13 mouse cellular contexts compared by ENCODE assay signal in genomic region chr15:97648176-97648575, GRCm38 (mm10). TPM values are rescaled to one million over a fixed set of nuclear protein-coding genes. Genes with fewer than 3 reads are reported as not detected.
DNase-seq lines count a peak whose midpoint lies in the region; ATAC-seq lines count a peak whose summit lies in the region.
"Had no signal": no experiment of that assay in that cellular context is flagged by ENCODE, and none has a peak within 500 bp of the region (broad histone marks: within the 10 kb centered on the region; RNA-seq: fewer than 3 reads in every experiment).

No protein-coding gene starts in this region.

- no peak for ATAC-seq in erythroblast, adult 5-6 weeks (replicated peaks; ENCODE audit: low FRiP score, poor library complexity, severe bottlenecking)
- ATAC-seq: activated CD4-positive, CD25-positive, alpha-beta regulatory T cell, adult 4 months; forebrain, embryonic 14.5 days; liver, embryonic 12.5 days had no signal

- peak; percentile 70 for DNase-seq in heart, adult 11 months
- DNase-seq in heart, postnatal 4 days = no peak
- peak; percentile 72 for DNase-seq in R1 (ENCODE audit: low read depth, low spot score)
- DNase-seq in layer of hippocampus, adult 8-10 months (ENCODE audit: low spot score in 2 of 2) = peak; percentile 47 to 52
- DNase-seq in right cerebral cortex, postnatal 10 days (ENCODE audit: low spot score in 2 of 2) = peak; percentile 81 to 90
- no peak for DNase-seq in kidney, adult 11 months
- DNase-seq: gastrocnemius, postnatal 25 days; kidney, postnatal 10 days; spleen, adult 18-20 months had no signal

RNA-seq across cellular contexts. Expression of gene Rpap3, which starts 57.4 kb away (rescaled TPM):
- total RNA-seq in heart, postnatal 4 days (2021) = 10 to 100 TPM; 16.0 to 19.7 TPM
- total RNA-seq in layer of hippocampus, adult 8-10 months (2022) = 10 to 100 TPM; 26.6 to 28.1 (median 27.8) TPM
- total RNA-seq in erythroblast, adult 5-6 weeks (2015; ENCODE audit: low replicate concordance) = 0.84 and 2.9 TPM in 2 replicates
- total RNA-seq in erythroblast, adult 5-6 weeks (2017; ENCODE audit: low replicate concordance) = 3.8 and 5.4 TPM in 2 replicates

Comparison
In these comparisons a context has a peak if more than half of its experiments do, and no peak if none do; other contexts are left out.
1. DNase-seq: peak in heart, adult 11 months (single experiment), R1 (single experiment), layer of hippocampus, adult 8-10 months (2 of 2) and right cerebral cortex, postnatal 10 days (2 of 2); none in heart, postnatal 4 days (single experiment) and kidney, adult 11 months (single experiment).